Mouse (Mus musculus) heart, postnatal 10 days (tissue): ENCODE results near the gene Prph2. TPM values are rescaled to one million over a fixed set of nuclear protein-coding genes. Genes with fewer than 3 reads are reported as not detected.

ENCODE experiments used
- DNase-seq, 2 experiments: peaks; one replicate each; pipeline ENCODE4 v3.0.0; 2021
- intact Hi-C: fragments of 180-260 bp; cut with DNase I; formaldehyde crosslinking; loops from one replicate; pipeline ENCODE4 v1.15.1; 2025
- total RNA-seq, 2 experiments: library from RNA; stranded (reverse); gene quantifications; 2 replicates each; pipeline ENCODE4 v1.2.3; 2021

Prph2 gene
- total RNA-seq, result not detected

DNA sequence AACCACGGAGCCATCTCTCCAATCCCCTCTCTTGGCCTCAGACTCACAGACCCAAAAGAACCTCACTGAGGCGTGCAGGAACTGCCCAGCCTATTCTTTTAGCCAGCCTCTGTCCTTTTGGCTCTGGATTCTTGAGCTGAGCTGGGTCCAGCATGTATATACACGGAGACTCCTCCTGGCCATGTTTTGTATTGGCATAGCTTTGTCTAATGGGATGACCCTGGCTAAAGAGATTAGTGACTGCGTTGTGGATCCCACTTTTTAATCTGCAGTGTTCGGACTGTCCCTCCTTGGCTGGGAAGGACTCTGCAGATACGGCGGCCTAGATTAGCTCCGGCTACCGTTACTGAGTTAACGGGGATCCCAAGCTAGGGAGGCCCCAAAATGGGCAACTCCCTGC is at the start of gene Prph2:
Gene Prph2, plus strand, starts transcription at position 274 of the 400 bp plus-strand sequence.
- no peak for DNase-seq
- intact Hi-C loops, result no loop called here

GRCm38 (mm10) chr17:46864566-46865195 is 45.6 kb upstream of the Prph2 start:
- DNase-seq, result no peak
- intact Hi-C loops, result no loop called here

GRCm38 (mm10) chr17:46866836-46867235 is 43.4 kb upstream of the Prph2 start:
- no peak for DNase-seq
- intact Hi-C loops, result no loop called here

GRCm38 (mm10) chr17:46870204-46870798 is 40.0 kb upstream of the Prph2 start:
- intact Hi-C loops, result no loop called here
- no peak for DNase-seq

DNA sequence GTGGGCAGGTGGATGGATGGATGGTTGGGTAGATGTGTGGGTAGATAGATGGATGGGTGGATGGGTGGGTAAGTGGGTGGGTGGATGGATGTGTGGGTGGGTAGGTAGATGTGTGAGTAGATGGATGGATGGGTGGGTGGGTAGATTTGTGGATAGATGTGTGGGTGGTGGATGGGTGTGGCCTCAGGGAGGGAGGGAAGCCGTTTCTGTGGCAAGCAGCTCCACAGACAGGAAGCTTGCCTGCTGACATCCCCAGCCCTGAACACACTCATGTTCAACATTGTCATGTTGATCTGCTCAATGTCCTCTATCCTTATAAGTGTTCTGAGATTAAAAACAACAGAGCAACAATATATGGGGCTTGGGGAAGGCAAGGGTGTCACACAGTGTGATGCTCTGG is 39.3 kb upstream of the Prph2 start:
- no peak for DNase-seq
- intact Hi-C loops, result no loop called here

DNA sequence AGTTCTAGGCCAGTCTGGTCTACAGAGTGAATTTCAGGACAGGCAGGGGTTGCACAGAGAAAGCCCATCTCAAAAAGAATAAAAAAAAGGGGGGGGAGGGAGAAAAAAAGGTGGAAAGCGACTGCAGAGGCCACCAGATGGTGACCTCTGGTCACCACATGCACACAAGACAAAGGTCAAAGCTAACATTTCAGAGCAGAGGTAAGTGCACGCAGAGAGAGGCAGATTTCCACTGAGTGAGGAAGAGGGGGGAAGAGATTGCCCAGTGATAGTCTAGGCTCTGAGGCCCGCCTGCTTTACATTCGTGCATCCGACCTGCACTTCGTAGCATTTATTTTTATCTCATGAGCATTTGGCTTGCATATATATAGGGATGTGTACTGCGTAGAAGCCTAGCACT is 37.5 kb upstream of the Prph2 start:
- intact Hi-C loops, result no loop called here
- no peak for DNase-seq

GRCm38 (mm10) chr17:46874133-46874532 is 36.1 kb upstream of the Prph2 start:
- peak; percentile 77 to 79 for DNase-seq
- intact Hi-C loops, result no loop called here

GRCm38 (mm10) chr17:46875626-46876025 is 34.6 kb upstream of the Prph2 start:
- intact Hi-C loops, result no loop called here

GRCm38 (mm10) chr17:46876371-46876950 is 33.8 kb upstream of the Prph2 start:
- no peak for DNase-seq
- intact Hi-C loops, result no loop called here

More at GRCm38 (mm10) chr17:46875626-46876025, 34.6 kb upstream of the Prph2 start:
- no peak for DNase-seq

DNA sequence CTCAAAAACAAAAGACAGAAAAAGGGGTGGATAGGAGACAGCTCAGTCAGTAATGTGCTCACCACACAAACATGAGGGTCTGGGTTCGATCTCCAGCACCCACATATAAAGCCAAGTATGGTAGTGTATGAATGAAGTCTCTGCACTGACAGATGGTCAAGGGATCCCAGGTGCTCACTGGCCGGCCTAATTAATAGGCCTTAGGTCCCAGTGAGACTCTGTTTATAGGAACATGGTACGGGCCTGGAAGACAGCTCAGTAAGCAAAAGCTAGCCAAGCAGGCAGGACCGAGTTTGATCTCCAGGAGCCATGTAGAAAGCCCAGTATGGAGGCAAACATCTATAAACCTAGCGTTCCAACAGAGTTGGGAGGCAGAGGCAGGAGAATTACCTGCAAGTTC is 33.2 kb upstream of the Prph2 start:
- intact Hi-C loops, result no loop called here

GRCm38 (mm10) chr17:46879841-46880311 is 30.4 kb upstream of the Prph2 start:
- intact Hi-C loops, result no loop called here
- peak; percentile 84 to 86 for DNase-seq

More for the DNA sequence above, 33.2 kb upstream of the Prph2 start:
- no peak for DNase-seq

GRCm38 (mm10) chr17:46880322-46880721 is 29.9 kb upstream of the Prph2 start:
- no peak for DNase-seq
- intact Hi-C loops, result no loop called here

DNA sequence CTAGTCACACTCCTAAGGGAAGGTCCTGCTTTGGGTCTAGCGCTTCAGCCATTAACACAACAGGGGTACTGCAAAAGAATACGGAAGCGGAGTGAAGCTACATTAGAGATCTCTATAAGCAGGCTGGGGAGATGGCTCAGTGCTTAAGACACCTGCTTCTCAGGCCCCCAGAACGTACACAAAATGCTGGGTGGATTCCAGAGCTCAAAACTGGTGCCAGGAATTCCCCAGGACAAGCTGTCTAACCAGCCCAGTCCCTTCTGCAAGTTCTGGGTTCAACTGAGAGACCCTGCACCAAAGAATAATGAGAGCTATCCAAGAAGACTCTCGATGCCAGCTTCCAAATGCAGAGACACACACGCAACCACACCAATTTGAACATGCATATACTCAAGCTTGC is 28.5 kb upstream of the Prph2 start:
- DNase-seq, result no peak
- intact Hi-C loops, result no loop called here

DNA sequence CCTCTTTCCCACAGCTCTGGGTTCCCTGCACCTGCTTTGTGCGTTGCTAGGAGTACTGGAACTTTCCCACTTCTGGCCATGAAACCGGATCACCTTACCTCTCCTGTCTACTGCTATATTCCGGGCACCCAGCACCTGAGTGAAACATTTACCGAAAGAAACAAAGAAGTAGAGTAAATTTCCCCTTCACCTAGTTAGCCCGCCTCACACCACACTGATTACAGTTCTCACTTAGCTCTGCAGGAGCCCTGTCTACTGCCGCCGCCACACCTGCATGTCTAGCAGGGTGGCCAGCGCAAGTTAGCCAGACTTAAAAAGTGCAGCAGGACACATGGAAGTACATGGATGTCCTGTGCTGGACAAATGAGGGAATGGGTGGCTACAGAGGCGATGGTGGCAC is 27.2 kb upstream of the Prph2 start:
- intact Hi-C loops, result no loop called here
- DNase-seq, result no peak

DNA sequence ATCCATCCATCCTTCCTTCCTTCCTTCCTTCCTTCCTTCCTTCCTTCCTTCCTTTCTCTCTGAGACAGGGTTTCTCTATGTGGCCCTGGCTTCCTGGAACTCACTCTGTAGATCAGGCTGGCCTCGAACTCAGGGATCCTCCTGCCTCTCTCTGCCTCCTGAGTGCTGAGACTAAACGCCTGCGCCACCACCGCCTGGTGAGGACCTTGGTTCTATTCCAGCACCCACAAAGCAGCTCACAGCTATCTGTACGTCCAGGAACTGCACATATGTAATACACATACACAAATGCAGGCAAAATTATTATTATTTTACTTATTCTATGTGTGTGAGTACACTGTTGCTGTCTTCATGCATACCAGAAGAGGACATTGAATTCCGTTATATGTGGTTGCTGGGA is 25.5 kb upstream of the Prph2 start:
- intact Hi-C loops, result no loop called here
- no peak for DNase-seq

GRCm38 (mm10) chr17:46885218-46885909 is 24.9 kb upstream of the Prph2 start:
- DNase-seq, result no peak
- intact Hi-C loops, result no loop called here

DNA sequence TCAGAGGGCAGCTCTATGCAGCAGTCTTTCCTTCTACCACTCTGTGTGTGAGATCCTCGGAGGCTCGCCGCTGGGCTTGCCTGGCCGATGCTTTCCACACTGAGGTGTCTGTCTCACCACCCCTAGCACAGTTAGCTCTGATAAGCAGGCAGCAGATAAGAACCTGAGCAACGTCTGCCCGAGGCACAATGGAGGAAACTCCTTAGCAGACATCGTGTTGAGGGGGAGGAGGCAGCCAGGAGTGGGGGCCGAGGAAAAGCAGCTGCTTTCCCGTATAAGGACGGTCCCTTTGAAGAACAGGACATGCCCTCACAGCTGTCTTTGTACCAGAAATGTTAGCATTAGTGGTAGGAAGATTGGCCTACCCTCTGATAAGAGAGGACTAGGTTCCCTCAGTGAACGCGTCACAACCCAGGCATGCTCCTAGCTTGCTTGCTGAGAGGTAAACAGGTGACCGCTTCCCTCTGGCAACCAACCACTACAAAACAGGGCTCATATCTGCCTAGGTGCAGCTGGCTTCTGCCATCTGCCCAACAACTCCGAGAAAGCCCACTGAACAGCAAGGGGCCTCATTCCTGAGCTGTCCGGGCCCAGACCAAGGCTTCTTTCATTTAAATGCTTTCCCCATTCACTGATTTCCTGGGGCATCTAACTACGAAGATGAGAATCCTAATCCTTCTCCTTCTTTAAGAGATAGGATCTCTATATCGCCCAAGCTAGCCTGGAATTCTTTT is 24.2 kb upstream of the Prph2 start:
- DNase-seq, result no peak
- intact Hi-C loops, result no loop called here

- peak; percentile 62 to 66 for DNase-seq
- intact Hi-C loops, result loop anchor here (2.0 kb wide), 1 partner anchor 106 kb away; the partner anchor contains the start of gene Rpl7l1
Observed at GRCm38 (mm10) chr17:46888511-46889212, 21.6 kb upstream of the Prph2 start.

DNA sequence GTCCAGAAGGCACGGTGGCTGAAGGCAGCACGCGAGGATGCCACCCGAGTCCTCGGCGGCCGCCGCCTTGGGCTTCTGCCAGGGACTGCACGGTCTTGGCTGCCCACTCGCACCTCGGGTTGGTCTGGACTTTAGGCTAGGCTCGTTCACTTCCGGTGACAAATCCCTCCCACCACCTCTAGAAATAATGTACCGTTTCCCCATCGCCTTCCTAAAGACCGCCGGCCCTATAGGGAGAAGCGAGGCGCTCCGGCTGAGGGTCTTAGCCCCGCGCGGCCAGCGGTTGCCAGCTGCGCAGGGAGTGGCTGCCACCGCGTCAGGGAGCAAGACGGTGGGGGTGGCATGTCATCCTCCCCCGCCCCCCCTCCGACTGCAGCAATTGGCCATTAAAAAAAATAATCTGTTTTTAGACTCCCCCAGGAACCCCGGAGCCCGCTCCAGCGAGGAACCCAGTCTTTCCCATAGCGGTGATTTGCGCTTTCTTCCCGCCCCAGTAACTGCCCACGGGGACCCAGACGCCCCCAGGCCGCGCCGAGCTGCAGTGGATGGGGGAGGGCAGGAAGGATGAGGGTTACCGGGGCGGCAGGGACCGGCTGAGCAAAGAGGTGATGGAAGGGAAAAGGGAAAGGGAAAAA is 20.7 kb upstream of the Prph2 start:
- intact Hi-C loops, result loop anchor here (1.0 to 2.0 kb wide), 2 partner anchors 33 to 107 kb away; partner anchors contain the start of gene Rpl7l1
- DNase-seq, result peak; percentile 85 to 86
